In genomic region chr17:22165722-22166294, GRCm38 (mm10) we compare ENCODE assay signal across 8 mouse cellular contexts. TPM values are rescaled to one million over a fixed set of nuclear protein-coding genes. Genes with fewer than 3 reads are reported as not detected.
DNase-seq lines count a peak whose midpoint lies in the region; ATAC-seq and TF ChIP-seq lines count a peak whose summit lies in the region.
"Not testable (repeated sequence)": the region's sequence is repeated elsewhere in the genome, so short reads cannot be mapped to it uniquely, and the experiment has no call there.

Gene Zfp947, minus strand, starts transcription at chr17:22166190.

- not testable (repeated sequence) for H3K9me3 ChIP-seq in forebrain, embryonic 10.5 days; heart, embryonic 14.5 days (ENCODE audit: control insufficient read depth, low read length); kidney, embryonic 16.5 days (ENCODE audit: low read length); midbrain, postnatal 0 days (ENCODE audit: low read length)

- not testable (repeated sequence) for TF ChIP-seq POLR2A in liver, adult 2 months (IDR thresholded peaks at IDR 0.05; ENCODE audit: extremely low read depth, insufficient read depth, low read length)

- not testable (repeated sequence) for H3K27me3 ChIP-seq in forebrain, embryonic 10.5 days (ENCODE audit: poor library complexity, severe bottlenecking); heart, embryonic 14.5 days (ENCODE audit: control insufficient read depth, insufficient read depth, low read length); kidney, embryonic 16.5 days (ENCODE audit: insufficient read depth, low read length); liver, adult 2 months (ENCODE audit: control insufficient read depth, insufficient read depth, low read length); midbrain, postnatal 0 days (ENCODE audit: insufficient read depth, low read length); splenic B cell, adult 2 months (ENCODE audit: control insufficient read depth, insufficient read depth, low read length, poor library complexity, severe bottlenecking)

- peak within 1 kb of the TSS; percentile 64 for H3K4me3 ChIP-seq in brown adipose tissue, adult 24 weeks (ENCODE audit: insufficient read depth, low read depth, low read length)
- H3K4me3 ChIP-seq in forebrain, embryonic 10.5 days: peak within 1 kb of the TSS; percentile 61
- H3K4me3 ChIP-seq in heart, embryonic 14.5 days (ENCODE audit: control insufficient read depth in 1 of 2, insufficient read depth in 1 of 2, low read depth in 1 of 2, low read length in 2 of 2): peak within 1 kb of the TSS; percentile 58 to 78
- peak within 1 kb of the TSS; percentile 63 for H3K4me3 ChIP-seq in kidney, embryonic 16.5 days (ENCODE audit: low read length)
- H3K4me3 ChIP-seq in liver, adult 2 months (ENCODE audit: insufficient read depth, low read depth, low read length): peak within 1 kb of the TSS; percentile 57
- peak within 1 kb of the TSS; percentile 49 for H3K4me3 ChIP-seq in midbrain, postnatal 0 days (ENCODE audit: low read depth, low read length)

- peak; percentile 26 for DNase-seq in forebrain, embryonic 10.5 days (ENCODE audit: extremely low spot score, low spot score)
- peak; percentile 69 for DNase-seq in liver, adult 2 months (ENCODE audit: extremely low read depth, low read depth, low spot score)
- peak; percentile 37 for DNase-seq in midbrain, postnatal 0 days (ENCODE audit: low spot score)
- peak; percentile 4 for DNase-seq in splenic B cell, adult 2 months (ENCODE audit: low read depth, low spot score)

- TF ChIP-seq CTCF in liver, adult 2 months (IDR thresholded peaks at IDR 0.05; ENCODE audit: low read depth, low read length): 0 out of 2 replicates have a peak, but pooled peaks have one; percentile 9
- peak; percentile 50 for TF ChIP-seq CTCF in midbrain, postnatal 0 days (IDR thresholded peaks at IDR 0.05)

- WGBS in forebrain, embryonic 10.5 days: under 1% methylated on average over 16 of the region's 16 CpGs
- under 1% methylated on average over 16 of the region's 16 CpGs for WGBS in heart, embryonic 14.5 days
- under 1% methylated on average over 16 of the region's 16 CpGs for WGBS in kidney, embryonic 16.5 days
- WGBS in liver, adult 2 months: 0% methylated on average over 16 of the region's 16 CpGs
- under 1% methylated on average over 16 of the region's 16 CpGs for WGBS in midbrain, postnatal 0 days

- H3K36me3 ChIP-seq in forebrain, embryonic 10.5 days (replicated peaks); heart, embryonic 14.5 days (ENCODE audit: control insufficient read depth, insufficient read depth, low read length); kidney, embryonic 16.5 days (ENCODE audit: insufficient read depth, low read length); liver, adult 2 months (ENCODE audit: control insufficient read depth, insufficient read depth, low read length); midbrain, postnatal 0 days (ENCODE audit: insufficient read depth, low read length); splenic B cell, adult 2 months (ENCODE audit: control insufficient read depth, insufficient read depth, low read length, poor library complexity, severe bottlenecking): not testable (repeated sequence)

- H3K4me1 ChIP-seq in brown adipose tissue, adult 24 weeks (ENCODE audit: control insufficient read depth, insufficient read depth, insufficient read length, low read length); forebrain, embryonic 10.5 days; heart, embryonic 14.5 days (ENCODE audit: control insufficient read depth in 2 of 2, insufficient read depth in 2 of 2, low read length in 2 of 2); kidney, embryonic 16.5 days (ENCODE audit: insufficient read depth, low read length); liver, adult 2 months (ENCODE audit: control insufficient read depth, insufficient read depth, low read length); midbrain, postnatal 0 days (ENCODE audit: insufficient read depth, low read length): not testable (repeated sequence)

- peak within 1 kb of the TSS; percentile 61 for H3K4me2 ChIP-seq in heart, embryonic 14.5 days (ENCODE audit: low read length)
- H3K4me2 ChIP-seq in kidney, embryonic 16.5 days (replicated peaks; ENCODE audit: low read depth, low read length): peak within 1 kb of the TSS; percentile 54
- peak within 1 kb of the TSS; percentile 46 for H3K4me2 ChIP-seq in midbrain, postnatal 0 days (ENCODE audit: low read depth, low read length, poor library complexity, severe bottlenecking)

- H3K79me2 ChIP-seq in liver, adult 2 months (ENCODE audit: control insufficient read depth, insufficient read depth, low read length): not testable (repeated sequence)

- ATAC-seq in CD4-positive, CD25-positive, alpha-beta regulatory T cell, adult 4 months: peak; percentile 84
- ATAC-seq in heart, embryonic 14.5 days (ENCODE audit: insufficient number of reproducible peaks, insufficient read depth, low FRiP score, low read depth): peak; percentile 84
- peak; percentile 97 for ATAC-seq in kidney, embryonic 16.5 days (ENCODE audit: low FRiP score, low TSS enrichment)
- ATAC-seq in midbrain, postnatal 0 days (ENCODE audit: low FRiP score): peak; percentile 92

- H3K9ac ChIP-seq in heart, embryonic 14.5 days (ENCODE audit: low read length): peak within 1 kb of the TSS; percentile 75
- peak within 1 kb of the TSS; percentile 67 for H3K9ac ChIP-seq in kidney, embryonic 16.5 days (replicated peaks; ENCODE audit: low read length)
- peak within 1 kb of the TSS; percentile 27; the same call in 1 of the 2 replicates for H3K9ac ChIP-seq in liver, adult 2 months (ENCODE audit: low read depth, low read length)
- H3K9ac ChIP-seq in midbrain, postnatal 0 days (replicated peaks; ENCODE audit: low read length, poor library complexity, severe bottlenecking): peak within 1 kb of the TSS; percentile 51

- not testable (repeated sequence) for H3K27ac ChIP-seq in brown adipose tissue, adult 24 weeks (replicated peaks; ENCODE audit: low read depth, low read length); midbrain, postnatal 0 days (ENCODE audit: low read depth, low read length)
- peak within 1 kb of the TSS; percentile 81 for H3K27ac ChIP-seq in forebrain, embryonic 10.5 days
- H3K27ac ChIP-seq in heart, embryonic 14.5 days (replicated peaks in 1 of 2; ENCODE audit: control insufficient read depth in 1 of 2, insufficient read depth in 1 of 2, low read depth in 2 of 2, low read length in 2 of 2): peak within 1 kb of the TSS; percentile 72 to 81
- peak within 1 kb of the TSS; percentile 85 for H3K27ac ChIP-seq in kidney, embryonic 16.5 days (ENCODE audit: low read length)
- 0 out of 2 replicates have a peak within 1 kb of the TSS, but pooled peaks have one; percentile 1 for H3K27ac ChIP-seq in liver, adult 2 months (replicated peaks; ENCODE audit: insufficient read depth, low read depth, low read length)

RNA-seq across cellular contexts. Expression of gene Zfp947, which starts in this region (rescaled TPM):
- polyA plus RNA-seq in CD4-positive, CD25-positive, alpha-beta regulatory T cell, adult 4 months (2017; shearing (Covaris generic)): 1 to 10 TPM; 2.2 to 2.6 TPM
- 1.9 and 2.1 TPM in 2 replicates for polyA plus RNA-seq in brown adipose tissue, adult 24 weeks (2012; ENCODE audit: insufficient read depth, insufficient read length, missing spikeins)
- polyA plus RNA-seq in forebrain, embryonic 10.5 days (2016; fragmentation: Nextera tagmentation; extraction: Ambion mirVana): 2.2 and 2.3 TPM in 2 replicates
- 2.7 and 3.1 TPM in 2 replicates for polyA plus RNA-seq in heart, embryonic 14.5 days (2014; fragmentation: Nextera tagmentation; extraction: Ambion mirVana)
- 2.8 and 3.1 TPM in 2 replicates for polyA plus RNA-seq in kidney, embryonic 16.5 days (2015; fragmentation: Nextera tagmentation; extraction: Ambion mirVana)
- total RNA-seq in liver, adult 2 months (2014; rRNA removed): 1.3 and 1.4 TPM in 2 replicates
- polyA plus RNA-seq in liver, adult 2 months (2012; rRNA removed): 0.07 and 0.15 TPM in 2 replicates
- 0.82 and 1.9 TPM in 2 replicates for total RNA-seq in midbrain, postnatal 0 days (2014; rRNA removed)
- polyA plus RNA-seq in midbrain, postnatal 0 days (2015; fragmentation: Nextera tagmentation; extraction: Ambion mirVana): 1.6 TPM in 2 replicates

Comparison
In these comparisons a context has a peak if more than half of its experiments do, and no peak if none do; other contexts are left out.
1. DNase-seq: peak in every context shown above with its lines; median percentile 69 in liver, adult 2 months; 37 in midbrain, postnatal 0 days; 26 in forebrain, embryonic 10.5 days; 4 in splenic B cell, adult 2 months.